Mouse (Mus musculus): Measurements from ENCODE around the gene Med8. TPM values are rescaled to one million over a fixed set of nuclear protein-coding genes. Genes with fewer than 3 reads are reported as not detected.

The Med8 gene
- polyA plus RNA-seq, 1 experiment: 67.4 TPM

DNA sequence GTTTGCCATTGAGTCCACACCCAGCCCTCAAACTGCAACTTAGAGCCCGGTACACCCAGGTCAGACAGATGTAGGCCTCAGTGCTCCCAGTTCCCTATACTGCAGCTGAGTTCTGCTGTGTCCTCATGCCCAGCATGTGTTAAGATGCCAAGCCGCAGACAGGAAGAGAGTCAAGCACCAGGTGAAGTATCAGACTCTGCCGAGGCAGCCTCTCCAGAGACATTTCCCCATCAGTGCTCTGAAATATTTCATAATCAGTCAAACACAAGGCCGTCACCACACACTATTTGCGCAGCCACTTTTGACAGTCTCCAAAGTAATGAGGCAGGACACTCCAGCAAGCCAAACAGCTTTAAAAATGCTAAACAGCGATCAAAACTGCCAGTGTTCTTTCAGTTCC is 10.7 kb upstream of the Med8 start:
- H3K27ac ChIP-seq (ENCODE audit: control insufficient read depth, insufficient read depth, low read depth, low read length, poor library complexity): peak overlapping the region; percentile 21; the same call in 1 of the 2 replicates

DNA sequence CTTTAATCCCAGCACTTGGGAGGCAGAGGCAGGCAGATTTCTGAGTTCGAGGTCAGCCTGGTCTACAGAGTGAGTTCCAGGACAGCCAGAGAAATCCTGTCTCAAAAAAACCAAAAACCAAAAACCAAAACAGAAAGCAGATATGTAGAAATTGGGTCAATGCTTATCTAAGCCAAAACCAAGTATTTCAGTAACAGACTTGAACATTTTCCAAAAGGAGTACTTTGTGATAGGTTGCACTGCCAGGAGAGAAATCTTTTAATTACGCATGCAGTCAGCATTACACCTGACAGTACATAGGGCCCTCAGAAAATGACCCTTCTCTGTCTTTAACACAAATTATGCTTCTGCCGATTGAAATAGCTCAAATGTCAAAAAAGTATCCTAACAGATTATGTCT is 7.7 kb upstream of the Med8 start:
- 82% methylated on average over 3 of the region's 3 CpGs for whole genome bisulfite sequencing
- Histone ChIP-seq H3K27ac (ENCODE audit: control insufficient read depth, insufficient read depth, low read depth, low read length, poor library complexity) (no peak overlapping the region), H3K4me3 (replicated peaks; ENCODE audit: control insufficient read depth, low read depth, low read length) (no peak overlapping the region), H3K4me1 (ENCODE audit: control insufficient read depth, insufficient read depth, low read length) (no peaks in the 10 kb centered on the region; the same call in 1 of the 2 replicates)
- TF ChIP-seq CTCF (IDR thresholded peaks at IDR 0.05; ENCODE audit: control insufficient read depth, insufficient read depth, low read length) (no peak), POLR2A (IDR thresholded peaks at IDR 0.05; ENCODE audit: borderline replicate concordance, control insufficient read depth, low read depth, low read length) (no peak)

More for the DNA sequence above, 10.7 kb upstream of the Med8 start:
- TF ChIP-seq CTCF (IDR thresholded peaks at IDR 0.05; ENCODE audit: control insufficient read depth, insufficient read depth, low read length) (no peak), POLR2A (IDR thresholded peaks at IDR 0.05; ENCODE audit: borderline replicate concordance, control insufficient read depth, low read depth, low read length) (no peak)
- no peaks in the 10 kb centered on the region; the same call in 1 of the 2 replicates for H3K4me1 ChIP-seq (ENCODE audit: control insufficient read depth, insufficient read depth, low read length)
- 55% methylated on average over 6 of the region's 6 CpGs for WGBS
- H3K4me3 ChIP-seq (replicated peaks; ENCODE audit: control insufficient read depth, low read depth, low read length): no peak overlapping the region

DNA sequence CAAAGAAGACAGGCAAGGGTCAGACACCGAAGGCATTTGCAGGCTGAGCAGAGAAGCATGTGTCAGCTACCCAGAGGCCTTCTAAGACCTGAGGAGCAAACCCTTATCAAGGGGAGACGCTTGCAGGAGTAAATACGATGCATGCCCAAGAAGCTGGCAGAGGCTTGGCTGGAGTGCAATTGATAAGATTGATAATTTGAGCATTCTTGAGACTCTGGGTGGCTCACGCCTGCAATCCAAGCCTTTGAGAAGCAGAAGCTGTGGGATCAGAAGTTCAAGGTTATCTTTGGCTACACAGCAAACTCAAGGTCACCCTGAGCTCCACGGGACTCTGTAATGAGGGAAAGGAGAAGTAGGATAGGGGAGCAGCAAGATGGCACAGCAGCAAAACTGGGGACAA is 7.2 kb upstream of the Med8 start:
- no peaks in the 10 kb centered on the region; the same call in 1 of the 2 replicates for H3K4me1 ChIP-seq (ENCODE audit: control insufficient read depth, insufficient read depth, low read length)
- no peak overlapping the region for H3K4me3 ChIP-seq (replicated peaks; ENCODE audit: control insufficient read depth, low read depth, low read length)
- TF ChIP-seq POLR2A (IDR thresholded peaks at IDR 0.05; ENCODE audit: borderline replicate concordance, control insufficient read depth, low read depth, low read length): no peak
- no peak for TF ChIP-seq CTCF (IDR thresholded peaks at IDR 0.05; ENCODE audit: control insufficient read depth, insufficient read depth, low read length)
- 60% methylated on average over 5 of the region's 5 CpGs for WGBS
- no peak overlapping the region for H3K27ac ChIP-seq (ENCODE audit: control insufficient read depth, insufficient read depth, low read depth, low read length, poor library complexity)

- no peak for TF ChIP-seq POLR2A (IDR thresholded peaks at IDR 0.05; ENCODE audit: borderline replicate concordance, control insufficient read depth, low read depth, low read length)
- no peak for TF ChIP-seq CTCF (IDR thresholded peaks at IDR 0.05; ENCODE audit: control insufficient read depth, insufficient read depth, low read length)
- H3K4me3 ChIP-seq (replicated peaks; ENCODE audit: control insufficient read depth, low read depth, low read length): no peak overlapping the region
- no peak overlapping the region for H3K27ac ChIP-seq (ENCODE audit: control insufficient read depth, insufficient read depth, low read depth, low read length, poor library complexity)
- WGBS: 89% methylated on average over 12 of the region's 12 CpGs
- H3K4me1 ChIP-seq (ENCODE audit: control insufficient read depth, insufficient read depth, low read length): no peaks in the 10 kb centered on the region; the same call in 1 of the 2 replicates
Measured at GRCm38 (mm10) chr4:118402701-118403100, 6.4 kb upstream of the Med8 start.

DNA sequence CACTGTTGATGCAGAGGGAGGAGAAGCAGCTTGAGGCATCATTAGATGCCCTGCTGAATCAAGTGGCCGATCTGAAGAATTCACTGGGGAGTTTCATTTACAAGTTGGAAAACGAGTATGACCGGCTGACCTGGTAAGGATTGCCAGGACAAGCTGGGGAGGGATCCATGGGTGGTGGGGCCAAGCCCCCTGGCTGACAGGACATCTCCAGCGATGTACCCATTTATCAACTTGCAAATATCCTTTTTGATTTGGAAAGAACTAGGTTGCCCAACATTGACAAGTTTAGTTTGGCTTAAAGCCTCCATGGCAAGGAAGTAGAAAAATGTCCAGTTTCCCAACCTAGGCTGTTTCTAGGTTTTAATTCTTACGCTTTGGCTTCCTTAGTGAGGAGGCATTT is 1.7 kb downstream of the Med8 start:
- H3K27ac ChIP-seq (ENCODE audit: control insufficient read depth, insufficient read depth, low read depth, low read length, poor library complexity): peak overlapping the region; percentile 48; the same call in 1 of the 2 replicates
- WGBS: 81% methylated on average over 5 of the region's 5 CpGs
- TF ChIP-seq CTCF (IDR thresholded peaks at IDR 0.05; ENCODE audit: control insufficient read depth, insufficient read depth, low read length): no peak
- H3K4me3 ChIP-seq (replicated peaks; ENCODE audit: control insufficient read depth, low read depth, low read length): peak overlapping the region; percentile 10
- peaks cover 5% of the 10 kb centered on the region; the same call in 1 of the 2 replicates for H3K4me1 ChIP-seq (ENCODE audit: control insufficient read depth, insufficient read depth, low read length)

GRCm38 (mm10) chr4:118413553-118413952 is 4.4 kb downstream of the Med8 start:
- no peak for TF ChIP-seq CTCF (IDR thresholded peaks at IDR 0.05; ENCODE audit: control insufficient read depth, insufficient read depth, low read length)
- TF ChIP-seq POLR2A (IDR thresholded peaks at IDR 0.05; ENCODE audit: borderline replicate concordance, control insufficient read depth, low read depth, low read length): no peak
- Histone ChIP-seq H3K4me3 (replicated peaks; ENCODE audit: control insufficient read depth, low read depth, low read length) (no peak overlapping the region), H3K4me1 (ENCODE audit: control insufficient read depth, insufficient read depth, low read length) (peaks cover 2% of the 10 kb centered on the region; the same call in 1 of the 2 replicates), H3K27ac (ENCODE audit: control insufficient read depth, insufficient read depth, low read depth, low read length, poor library complexity) (no peak overlapping the region)
- 93% methylated on average over 5 of the region's 5 CpGs for WGBS

DNA sequence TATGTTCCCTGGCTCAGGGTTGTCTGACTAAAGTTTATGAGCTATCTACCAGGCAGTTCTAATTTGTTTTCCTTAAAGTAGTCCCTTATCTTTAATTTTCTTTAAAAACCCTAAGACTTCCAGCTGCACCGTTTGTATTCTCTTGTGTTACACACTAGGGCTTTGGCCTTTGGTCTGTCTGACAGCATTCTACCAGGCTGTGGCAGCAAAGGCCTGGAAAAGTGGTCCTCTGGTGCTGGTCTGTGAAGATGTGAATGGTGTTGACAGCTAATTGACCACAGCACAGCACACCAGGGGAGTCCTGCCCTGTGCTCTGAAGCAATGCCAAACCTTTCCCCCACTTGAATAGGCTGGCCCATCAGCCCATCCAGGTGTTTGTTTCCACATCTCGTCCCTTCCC is 6.6 kb downstream of the Med8 start:
- 83% methylated on average over 2 of the region's 2 CpGs for WGBS
- H3K4me1 ChIP-seq (ENCODE audit: control insufficient read depth, insufficient read depth, low read length): peaks cover 2% of the 10 kb centered on the region; the same call in 1 of the 2 replicates

GRCm38 (mm10) chr4:118416329-118416728 is 7.2 kb downstream of the Med8 start:
- H3K4me3 ChIP-seq (replicated peaks; ENCODE audit: control insufficient read depth, low read depth, low read length): no peak overlapping the region
- 89% methylated on average over 5 of the region's 5 CpGs for WGBS
- H3K27ac ChIP-seq (ENCODE audit: control insufficient read depth, insufficient read depth, low read depth, low read length, poor library complexity): no peak overlapping the region
- peaks cover 2% of the 10 kb centered on the region; the same call in 1 of the 2 replicates for H3K4me1 ChIP-seq (ENCODE audit: control insufficient read depth, insufficient read depth, low read length)
- TF ChIP-seq POLR2A (IDR thresholded peaks at IDR 0.05; ENCODE audit: borderline replicate concordance, control insufficient read depth, low read depth, low read length) (no peak), CTCF (IDR thresholded peaks at IDR 0.05; ENCODE audit: control insufficient read depth, insufficient read depth, low read length) (no peak)

More for the DNA sequence above, 6.6 kb downstream of the Med8 start:
- no peak overlapping the region for H3K4me3 ChIP-seq (replicated peaks; ENCODE audit: control insufficient read depth, low read depth, low read length)
- TF ChIP-seq CTCF (IDR thresholded peaks at IDR 0.05; ENCODE audit: control insufficient read depth, insufficient read depth, low read length) (no peak), POLR2A (IDR thresholded peaks at IDR 0.05; ENCODE audit: borderline replicate concordance, control insufficient read depth, low read depth, low read length) (no peak)
- no peak overlapping the region for H3K27ac ChIP-seq (ENCODE audit: control insufficient read depth, insufficient read depth, low read depth, low read length, poor library complexity)
